Mouse (Mus musculus): Measurements from ENCODE around the gene Plekhg1. TPM values are rescaled to one million over a fixed set of nuclear protein-coding genes. Genes with fewer than 3 reads are reported as not detected.

The Plekhg1 gene
- 8.1 and 9.3 TPM in 2 replicates for polyA plus RNA-seq (2012; rRNA removed; ENCODE audit: low replicate concordance)

DNA sequence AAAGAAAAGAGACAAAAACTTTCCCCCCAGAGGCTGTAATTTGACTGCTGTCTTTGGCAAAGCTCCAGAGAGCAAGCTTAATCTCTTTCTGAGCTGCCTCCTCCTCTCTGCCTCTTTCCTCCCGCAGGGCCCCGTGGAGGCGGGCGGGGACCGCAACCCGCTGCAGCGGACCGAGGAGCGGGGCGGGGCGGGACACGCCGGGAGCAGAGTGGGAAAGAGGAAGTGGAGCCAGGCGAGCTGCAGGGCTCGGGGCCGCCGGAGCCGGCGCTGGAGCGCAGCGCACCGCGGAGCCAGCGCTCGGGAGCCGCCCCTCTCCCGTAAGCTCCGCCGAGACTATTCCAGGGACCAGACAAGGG, at the start of gene Plekhg1:
TSS of gene Plekhg1 (plus strand) at position 217 of the 356 bp plus-strand sequence.

DNA sequence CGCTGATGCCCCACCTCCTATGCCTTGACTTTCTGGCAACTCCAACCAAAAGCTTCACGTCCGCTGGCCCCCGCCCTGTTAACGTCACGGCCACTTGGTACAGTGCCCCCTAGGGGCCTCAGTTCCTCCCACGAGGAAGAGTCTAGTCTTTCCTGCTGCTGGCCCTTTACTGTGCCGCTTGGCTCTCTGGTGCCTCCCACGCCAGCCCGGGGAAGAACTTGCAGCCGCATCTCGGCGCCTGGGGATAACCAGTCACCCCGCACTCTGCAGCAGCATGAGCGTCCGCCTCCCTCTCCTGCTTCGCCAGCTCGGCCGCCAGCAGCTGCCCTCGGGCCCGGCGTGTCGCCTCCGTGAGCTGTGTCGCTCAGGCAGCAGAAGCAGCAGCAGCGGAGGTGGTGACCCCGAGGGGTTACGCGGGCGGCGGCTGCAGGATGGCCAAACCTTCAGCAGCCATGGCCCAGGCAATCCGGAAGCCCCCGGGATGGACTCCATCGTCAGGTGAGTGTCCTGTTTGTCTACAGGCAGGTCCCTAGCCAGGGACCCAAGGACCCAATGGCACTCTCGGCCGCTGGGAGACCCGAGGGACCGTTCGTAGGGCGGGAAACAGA, 232.9 kb downstream of the Plekhg1 start, which contains the start of gene Mthfd1l:
TSS of gene Mthfd1l (plus strand) at position 138 of the 608 bp plus-strand sequence.

Other genes starting within 250 kb of the Plekhg1 start
- gene Iyd, start 200.1 kb upstream of the Plekhg1 start, polyA plus RNA-seq (2012; rRNA removed; ENCODE audit: low replicate concordance): 0.14 TPM in 1 of 2 replicates, not detected in the other
- gene Mthfd1l, start 232.8 kb downstream of the Plekhg1 start, polyA plus RNA-seq (2012; rRNA removed; ENCODE audit: low replicate concordance): 0.72 and 2.9 TPM in 2 replicates